Mouse (Mus musculus) kidney, adult 2 months (tissue): ENCODE data around the gene Sfxn3. TPM values are rescaled to one million over a fixed set of nuclear protein-coding genes. Genes with fewer than 3 reads are reported as not detected.

Source experiments
- DNase-seq: peaks from one replicate; pipeline ENCODE4 v3.0.0; 2021
- H3K27ac ChIP-seq: fragments of 200-500 bp; 2 replicates; pipeline ENCODE4 v1.5.1; 2012; ENCODE audit warnings: low read depth, low read length, control low read depth, inconsistent platforms; ENCODE audit not compliant: insufficient read depth
- H3K27me3 ChIP-seq: fragments of 200-500 bp; replicated peaks from 2 replicates; pipeline ENCODE4 v1.6.1; 2012; ENCODE audit warnings: mild to moderate bottlenecking, moderate library complexity, low read length, inconsistent platforms; ENCODE audit not compliant: control insufficient read depth, insufficient read depth
- H3K36me3 ChIP-seq: fragments of 200-500 bp; 2 replicates; pipeline ENCODE4 v1.6.1; 2012; ENCODE audit warnings: mild to moderate bottlenecking, moderate library complexity, low read length, inconsistent platforms; ENCODE audit not compliant: control insufficient read depth, insufficient read depth
- H3K4me1 ChIP-seq: fragments of 200-500 bp; 2 replicates; pipeline ENCODE4 v1.6.1; 2011; ENCODE audit warnings: low read length; ENCODE audit not compliant: control insufficient read depth, insufficient read depth
- H3K4me3 ChIP-seq: fragments of 200-500 bp; 2 replicates; pipeline ENCODE4 v1.5.1; 2011; ENCODE audit warnings: mild to moderate bottlenecking, low read depth, low read length, control low read depth; ENCODE audit not compliant: insufficient read depth
- CTCF ChIP-seq: fragments of 200-500 bp; conservative IDR thresholded peaks from 2 replicates; pipeline ENCODE4 v1.5.1; 2011; ENCODE audit warnings: low read depth, mild to moderate bottlenecking, control low read depth, low read length, moderate library complexity, mixed read lengths; ENCODE audit not compliant: insufficient read depth, insufficient read length
- POLR2A ChIP-seq: fragments of 200-500 bp; IDR thresholded peaks from one replicate; pipeline ENCODE4 v1.6.1; 2011; ENCODE audit warnings: low read depth, low read length, control low read depth
- WGBS: fragments of 180-500 bp; shearing (Covaris S2); methylation state at CpG from one replicate; pipeline ENCODE4 v1.1.7; 2018; 5-methylcytosine and 5-hydroxymethylcytosine counted together
- polyA plus RNA-seq: library from polyadenylated mRNA; depleted of rRNA; stranded (reverse); fragments of >200 nt; gene quantifications from 2 replicates; pipeline ENCODE4 v1.2.3, GENCODE M21; 2012

Gene Sfxn3
- polyA plus RNA-seq, 1 experiment = 20.8 TPM

GRCm38 (mm10) chr19:45028746-45029145 is 18.6 kb upstream of the Sfxn3 start:
- 72% methylated on average over 19 of the region's 19 CpGs for WGBS
- H3K4me1 ChIP-seq = peaks cover 7% of the 10 kb centered on the region; the same call in 1 of the 2 replicates
- H3K36me3 ChIP-seq = no peaks in the 10 kb centered on the region; the same call in none of the 2 replicates
- no peak for DNase-seq
- no peak for TF ChIP-seq POLR2A
- H3K4me3 ChIP-seq = no peak overlapping the region
- H3K27me3 ChIP-seq = no peaks in the 10 kb centered on the region
- no peak overlapping the region for H3K27ac ChIP-seq

GRCm38 (mm10) chr19:45029571-45029970 is 17.7 kb upstream of the Sfxn3 start:
- WGBS = 63% methylated on average over 9 of the region's 9 CpGs
- peaks cover 7% of the 10 kb centered on the region; the same call in 1 of the 2 replicates for H3K4me1 ChIP-seq
- no peaks in the 10 kb centered on the region for H3K27me3 ChIP-seq
- H3K27ac ChIP-seq = no peak overlapping the region
- H3K36me3 ChIP-seq = no peaks in the 10 kb centered on the region; the same call in 1 of the 2 replicates
- no peak for DNase-seq
- no peak overlapping the region for H3K4me3 ChIP-seq
- TF ChIP-seq POLR2A = no peak
- TF ChIP-seq CTCF = no peak

GRCm38 (mm10) chr19:45030111-45030510 is 17.2 kb upstream of the Sfxn3 start:
- no peak overlapping the region for H3K27ac ChIP-seq
- no peak overlapping the region for H3K4me3 ChIP-seq
- peak; percentile 66 for DNase-seq
- WGBS = 23% methylated on average over 8 of the region's 8 CpGs
- H3K36me3 ChIP-seq = no peaks in the 10 kb centered on the region; the same call in 1 of the 2 replicates
- H3K27me3 ChIP-seq = no peaks in the 10 kb centered on the region
- peaks cover 7% of the 10 kb centered on the region; the same call in 1 of the 2 replicates for H3K4me1 ChIP-seq
- TF ChIP-seq CTCF = peak; percentile 72
- TF ChIP-seq POLR2A = no peak

GRCm38 (mm10) chr19:45030746-45031693 is 16.3 kb upstream of the Sfxn3 start:
- no peak for TF ChIP-seq POLR2A
- peak; percentile 82 for TF ChIP-seq CTCF
- Histone ChIP-seq H3K4me3 (no peak overlapping the region), H3K27ac (no peak overlapping the region), H3K27me3 (no peaks in the 10 kb centered on the region), H3K4me1 (peaks cover 7% of the 10 kb centered on the region; the same call in 1 of the 2 replicates), H3K36me3 (no peaks in the 10 kb centered on the region; the same call in 1 of the 2 replicates)
- 29% methylated on average over 20 of the region's 20 CpGs for WGBS
- peak; percentile 91 for DNase-seq

- no peaks in the 10 kb centered on the region for H3K27me3 ChIP-seq
- no peak overlapping the region for H3K4me3 ChIP-seq
- DNase-seq = peak; percentile 85
- no peak overlapping the region for H3K27ac ChIP-seq
- peaks cover 7% of the 10 kb centered on the region; the same call in 1 of the 2 replicates for H3K4me1 ChIP-seq
- TF ChIP-seq POLR2A (no peak), CTCF (peak; percentile 93)
- H3K36me3 ChIP-seq = no peaks in the 10 kb centered on the region
- 20% methylated on average over 4 of the region's 4 CpGs for WGBS
These were observed 15.5 kb upstream of the Sfxn3 start for GRCm38 (mm10) chr19:45031780-45032179.

GRCm38 (mm10) chr19:45032570-45033332 is 14.6 kb upstream of the Sfxn3 start:
- Histone ChIP-seq H3K27me3 (no peaks in the 10 kb centered on the region), H3K27ac (no peak overlapping the region), H3K4me1 (peaks cover 7% of the 10 kb centered on the region; the same call in 1 of the 2 replicates), H3K4me3 (no peak overlapping the region), H3K36me3 (no peaks in the 10 kb centered on the region)
- no peak for DNase-seq
- no peak for TF ChIP-seq POLR2A
- TF ChIP-seq CTCF = peak; percentile 44; the same call in 1 of the 2 replicates
- WGBS = 50% methylated on average over 17 of the region's 17 CpGs
